Mouse (Mus musculus) erythroblast, embryonic 14.5 days (primary cell): Measurements from ENCODE around the gene Mrps27.

Source experiments
- GATA1 ChIP-seq: IDR thresholded peaks from 2 replicates; pipeline ENCODE4 v1.6.1; 2012; ENCODE audit warnings: low read length, inconsistent platforms, mixed read lengths
- TAL1 ChIP-seq: IDR thresholded peaks from 3 replicates; pipeline ENCODE4 v1.6.1; 2012; ENCODE audit warnings: low read length, inconsistent platforms, mixed read lengths

GRCm38 (mm10) chr13:99439357-99439756 is 94.8 kb downstream of the Mrps27 start:
- TF ChIP-seq GATA1, result no peak
- TF ChIP-seq TAL1, result no peak
